Mouse (Mus musculus) thymus, adult 2 months (tissue): Measurements from ENCODE around the gene Slc29a4. TPM values are rescaled to one million over a fixed set of nuclear protein-coding genes. Genes with fewer than 3 reads are reported as not detected.
A peak's percentile ranks its signal among the peaks of the same experiment; 100 is the strongest.

Experiments
- DNase-seq: peaks from one replicate; pipeline ENCODE4 v3.0.0; 2021
- H3K27ac ChIP-seq: fragments of 200-500 bp; 2 replicates; pipeline ENCODE4 v1.5.1; 2012; ENCODE audit warnings: low read length, control low read depth; ENCODE audit not compliant: control insufficient read depth, insufficient read depth
- H3K27me3 ChIP-seq: fragments of 200-500 bp; 2 replicates; pipeline ENCODE4 v1.6.1; 2012; ENCODE audit warnings: mild to moderate bottlenecking, low read length, moderate library complexity, mixed read lengths; ENCODE audit not compliant: control insufficient read depth, insufficient read depth
- H3K36me3 ChIP-seq: fragments of 200-500 bp; 2 replicates; pipeline ENCODE4 v1.6.1; 2012; ENCODE audit warnings: mild to moderate bottlenecking, low read length, moderate library complexity; ENCODE audit not compliant: control insufficient read depth, insufficient read depth
- H3K4me1 ChIP-seq: fragments of 200-500 bp; replicated peaks from 2 replicates; pipeline ENCODE4 v1.6.1; 2012; ENCODE audit warnings: low read length; ENCODE audit not compliant: control insufficient read depth, insufficient read depth
- H3K4me3 ChIP-seq: fragments of 200-500 bp; 2 replicates; pipeline ENCODE4 v1.5.1; 2012; ENCODE audit warnings: mild to moderate bottlenecking, low read length, control low read depth, moderate library complexity; ENCODE audit not compliant: control insufficient read depth, insufficient read depth
- CTCF ChIP-seq: fragments of 200-500 bp; IDR thresholded peaks from 2 replicates; pipeline ENCODE4 v1.5.1; 2012; ENCODE audit warnings: mild to moderate bottlenecking, control low read depth, low read length, moderate library complexity, borderline replicate concordance; ENCODE audit not compliant: control insufficient read depth, poor library complexity, insufficient read depth; ENCODE audit errors: extremely low read depth
- POLR2A ChIP-seq: fragments of 200-500 bp; IDR thresholded peaks from 2 replicates; pipeline ENCODE4 v1.6.1; 2012; ENCODE audit warnings: mild to moderate bottlenecking, low read length, control low read depth, moderate library complexity; ENCODE audit not compliant: control insufficient read depth, poor library complexity, insufficient read depth; ENCODE audit errors: extremely low read depth
- WGBS: fragments of 180-500 bp; shearing (Covaris S2); methylation state at CpG from one replicate; pipeline ENCODE4 v1.1.7; 2018; 5-methylcytosine and 5-hydroxymethylcytosine counted together
- polyA plus RNA-seq: library from polyadenylated mRNA; depleted of rRNA; stranded (reverse); fragments of >200 nt; gene quantifications from 2 replicates; pipeline ENCODE4 v1.2.3, GENCODE M21; 2012

Slc29a4 gene
- polyA plus RNA-seq, 1 experiment: 1.2 TPM

DNA sequence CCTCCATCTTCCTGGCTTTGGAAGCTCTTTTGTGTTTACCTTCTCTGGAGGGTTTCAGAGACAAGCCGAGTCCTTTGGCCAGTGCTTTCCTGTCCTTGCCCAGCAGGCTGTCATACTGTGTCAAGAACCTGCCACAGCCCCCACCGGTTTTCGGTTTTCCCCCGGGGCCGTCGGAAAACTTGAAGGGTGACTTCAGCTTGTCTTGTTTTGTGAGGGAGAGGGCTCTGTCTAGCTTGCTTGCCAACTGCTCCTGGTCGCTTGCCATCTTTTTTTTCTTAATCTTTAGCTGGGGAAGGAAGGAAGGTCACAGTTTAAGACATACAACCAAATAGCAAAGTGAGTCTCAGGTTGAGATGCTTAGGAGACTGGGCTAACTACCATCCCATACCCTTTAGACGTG, 67.5 kb downstream of the Slc29a4 start:
- H3K4me1 ChIP-seq: no peaks in the 10 kb centered on the region
- peaks cover 43% of the 10 kb centered on the region for H3K36me3 ChIP-seq
- no peak for DNase-seq
- H3K27ac ChIP-seq: no peak overlapping the region
- TF ChIP-seq POLR2A (no peak), CTCF (no peak)
- no peaks in the 10 kb centered on the region for H3K27me3 ChIP-seq
- H3K4me3 ChIP-seq: no peak overlapping the region
- WGBS: 96% methylated on average over 8 of the region's 8 CpGs

GRCm38 (mm10) chr5:142761326-142761983, 69.1 kb downstream of the Slc29a4 start:
- Histone ChIP-seq H3K27ac (no peak overlapping the region), H3K27me3 (no peaks in the 10 kb centered on the region), H3K4me3 (no peak overlapping the region), H3K36me3 (peaks cover 55% of the 10 kb centered on the region), H3K4me1 (no peaks in the 10 kb centered on the region)
- TF ChIP-seq POLR2A (no peak), CTCF (no peak)
- DNase-seq: no peak
- 97% methylated on average over 16 of the region's 16 CpGs for WGBS

DNA sequence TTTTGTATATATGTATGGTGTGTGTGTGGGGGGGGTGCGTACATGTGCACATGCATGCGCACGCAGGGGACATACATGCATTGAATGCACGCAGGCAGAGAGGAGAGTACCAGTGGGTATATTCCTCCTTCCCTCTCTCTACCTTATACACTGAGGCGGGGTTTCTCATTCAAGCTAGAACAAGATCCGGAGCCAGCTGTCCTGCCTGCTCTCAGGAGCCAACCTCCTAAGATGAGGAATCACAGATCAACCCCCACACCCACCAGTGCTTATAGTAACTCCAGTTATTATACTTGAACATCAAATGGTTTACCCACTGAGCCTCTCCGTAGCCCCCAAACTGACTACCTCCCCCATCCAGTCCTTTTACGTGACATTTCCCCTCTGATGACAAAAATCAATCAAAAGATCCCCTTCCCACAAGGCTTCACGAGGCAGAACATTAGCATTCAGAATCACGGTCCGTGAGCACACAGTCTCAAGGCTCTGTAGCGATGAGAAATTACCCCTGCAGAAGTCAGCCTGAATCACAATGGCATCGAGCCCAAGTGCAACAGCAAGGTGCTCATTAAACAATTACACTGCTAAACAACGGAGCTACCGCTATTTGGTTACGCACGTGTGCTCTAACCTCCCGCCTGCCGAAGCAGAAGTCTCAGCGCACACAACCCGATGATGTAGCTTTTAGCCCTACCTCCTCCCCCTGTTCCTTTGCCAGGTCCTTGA, 69.9 kb downstream of the Slc29a4 start:
- 96% methylated on average over 21 of the region's 21 CpGs for WGBS
- peaks cover 55% of the 10 kb centered on the region for H3K36me3 ChIP-seq
- DNase-seq: no peak
- no peak overlapping the region for H3K4me3 ChIP-seq
- TF ChIP-seq CTCF (no peak), POLR2A (no peak)
- H3K4me1 ChIP-seq: no peaks in the 10 kb centered on the region
- no peaks in the 10 kb centered on the region for H3K27me3 ChIP-seq
- H3K27ac ChIP-seq: no peak overlapping the region

- peaks cover 49% of the 10 kb centered on the region for H3K36me3 ChIP-seq
These were observed 72.0 kb downstream of the Slc29a4 start for GRCm38 (mm10) chr5:142764306-142764705.

DNA sequence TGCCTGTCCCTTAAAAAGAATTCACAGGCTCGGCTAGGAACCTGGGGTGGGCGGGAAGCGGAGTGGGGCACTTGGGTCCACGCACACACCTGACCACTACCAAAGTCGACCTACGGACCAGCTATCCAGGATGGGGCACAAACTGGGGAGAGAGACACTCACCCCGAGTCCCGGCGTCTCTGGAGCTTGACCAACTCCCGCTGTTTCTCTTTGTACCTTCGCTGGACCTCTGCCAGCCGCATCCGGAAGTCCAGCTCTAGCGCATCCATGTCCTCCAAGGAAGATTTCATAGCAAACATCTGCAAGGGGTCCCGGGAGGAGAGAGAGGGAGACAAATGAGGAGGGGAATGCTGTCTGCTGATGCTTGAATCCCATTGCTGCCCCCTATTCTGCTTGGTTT, 72.6 kb downstream of the Slc29a4 start:
- TF ChIP-seq POLR2A (no peak), CTCF (no peak)
- Histone ChIP-seq H3K27me3 (no peaks in the 10 kb centered on the region), H3K4me1 (no peaks in the 10 kb centered on the region), H3K36me3 (peaks cover 48% of the 10 kb centered on the region), H3K4me3 (no peak overlapping the region), H3K27ac (no peak overlapping the region)
- no peak for DNase-seq
- 95% methylated on average over 15 of the region's 15 CpGs for WGBS

More at GRCm38 (mm10) chr5:142764306-142764705, 72.0 kb downstream of the Slc29a4 start:
- H3K4me3 ChIP-seq: no peak overlapping the region
- no peaks in the 10 kb centered on the region for H3K4me1 ChIP-seq
- TF ChIP-seq CTCF (no peak), POLR2A (no peak)
- no peak overlapping the region for H3K27ac ChIP-seq
- no peaks in the 10 kb centered on the region for H3K27me3 ChIP-seq
- WGBS: 89% methylated on average over 11 of the region's 11 CpGs
- DNase-seq: no peak

DNA sequence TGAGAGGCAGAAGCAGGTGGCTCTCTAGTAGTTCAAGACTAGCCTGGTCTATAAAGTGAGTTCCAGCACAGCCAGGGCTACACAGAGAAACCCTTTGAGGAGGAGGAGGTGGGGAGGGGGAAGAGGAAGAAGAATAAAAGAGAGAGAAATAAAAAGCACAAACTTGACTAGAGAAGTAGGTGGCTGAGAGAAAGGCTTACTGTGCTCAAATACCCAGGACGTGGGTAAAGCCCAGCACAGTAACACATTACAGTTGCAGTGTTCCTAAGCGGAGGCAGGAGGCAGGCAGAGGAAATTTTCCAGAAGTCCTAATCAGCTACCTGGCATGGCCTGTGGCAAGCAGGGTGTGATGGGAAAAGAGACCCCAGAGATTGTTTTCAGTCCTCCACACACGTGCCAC, 74.4 kb downstream of the Slc29a4 start:
- DNase-seq: no peak
- H3K36me3 ChIP-seq: peaks cover 55% of the 10 kb centered on the region
- H3K4me3 ChIP-seq: no peak overlapping the region
- 96% methylated on average over 3 of the region's 3 CpGs for WGBS
- no peak overlapping the region for H3K27ac ChIP-seq
- TF ChIP-seq POLR2A: no peak
- TF ChIP-seq CTCF: no peak
- H3K4me1 ChIP-seq: no peaks in the 10 kb centered on the region
- no peaks in the 10 kb centered on the region for H3K27me3 ChIP-seq

DNA sequence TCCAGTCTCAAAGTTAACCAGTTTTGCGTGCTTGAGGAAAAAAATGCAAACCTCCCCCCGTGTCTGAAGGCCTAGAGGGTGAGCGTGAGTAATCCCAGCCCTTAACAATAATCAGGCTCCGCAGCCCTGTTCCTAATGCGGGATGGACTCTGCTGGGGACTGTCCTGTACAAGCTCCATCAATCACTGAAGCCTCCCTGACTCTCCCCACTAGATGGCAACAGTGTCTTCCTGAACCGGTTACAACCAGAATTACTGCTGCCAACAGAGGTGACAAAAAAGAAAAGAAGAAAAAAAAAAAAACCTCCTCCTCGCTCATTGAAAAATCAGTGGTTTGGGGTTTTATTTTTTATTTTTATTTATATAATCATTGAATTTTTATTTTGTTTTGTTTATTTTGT, 75.6 kb downstream of the Slc29a4 start:
- H3K27me3 ChIP-seq: no peaks in the 10 kb centered on the region
- TF ChIP-seq POLR2A (no peak), CTCF (no peak)
- WGBS: 57% methylated on average over 7 of the region's 7 CpGs
- H3K4me1 ChIP-seq: no peaks in the 10 kb centered on the region
- H3K4me3 ChIP-seq: no peak overlapping the region
- peak; percentile 61 for DNase-seq
- H3K36me3 ChIP-seq: peaks cover 54% of the 10 kb centered on the region
- no peak overlapping the region for H3K27ac ChIP-seq
